Mouse (Mus musculus) liver, embryonic 14.5 days (tissue): ENCODE data around the gene Nmrk1.

ENCODE experiments used
- CTCF ChIP-seq: IDR thresholded peaks from 2 replicates; pipeline ENCODE4 v1.5.1; 2016; ENCODE audit warnings: antibody characterized with exemption, low read depth, control low read depth
- EP300 ChIP-seq: IDR thresholded peaks from 2 replicates; pipeline ENCODE4 v1.6.1; 2016; ENCODE audit warnings: antibody characterized with exemption, low read depth

GRCm38 (mm10) chr19:18670608-18671007 lies 38.9 kb downstream of the Nmrk1 start, which contains the start of gene Carnmt1:
- TF ChIP-seq EP300 (no peak), CTCF (no peak)
